Mouse (Mus musculus) cortical plate, adult 2 months (tissue): ENCODE results near the gene Cnnm3. TPM values are rescaled to one million over a fixed set of nuclear protein-coding genes. Genes with fewer than 3 reads are reported as not detected.

ENCODE experiments used
- H3K27ac ChIP-seq: fragments of 200-500 bp; 2 replicates; pipeline ENCODE4 v1.5.1; 2012; ENCODE audit warnings: low read length, control low read depth, inconsistent platforms; ENCODE audit not compliant: insufficient read depth
- H3K4me1 ChIP-seq: fragments of 200-500 bp; 2 replicates; pipeline ENCODE4 v1.6.1; 2011; ENCODE audit warnings: low read length; ENCODE audit not compliant: control insufficient read depth, insufficient read depth
- H3K4me3 ChIP-seq: fragments of 200-500 bp; 2 replicates; pipeline ENCODE4 v1.5.1; 2011; ENCODE audit warnings: mild to moderate bottlenecking, low read length, control low read depth; ENCODE audit not compliant: insufficient read depth
- CTCF ChIP-seq: fragments of 200-500 bp; IDR thresholded peaks from 2 replicates; pipeline ENCODE4 v1.5.1; 2011; ENCODE audit warnings: mild to moderate bottlenecking, control low read depth, low read length; ENCODE audit not compliant: insufficient read depth; ENCODE audit errors: extremely low read depth
- POLR2A ChIP-seq: fragments of 200-500 bp; IDR thresholded peaks from 2 replicates; pipeline ENCODE4 v1.6.1; 2011; ENCODE audit warnings: mild to moderate bottlenecking, low read length, control low read depth; ENCODE audit not compliant: insufficient read depth; ENCODE audit errors: extremely low read depth
- polyA plus RNA-seq: library from polyadenylated mRNA; depleted of rRNA; stranded (reverse); fragments of >200 nt; gene quantifications from 2 replicates; pipeline ENCODE4 v1.2.3, GENCODE M21; 2012; rRNA removed

Gene Cnnm3
- 26.0 and 26.6 TPM in 2 replicates for polyA plus RNA-seq

DNA sequence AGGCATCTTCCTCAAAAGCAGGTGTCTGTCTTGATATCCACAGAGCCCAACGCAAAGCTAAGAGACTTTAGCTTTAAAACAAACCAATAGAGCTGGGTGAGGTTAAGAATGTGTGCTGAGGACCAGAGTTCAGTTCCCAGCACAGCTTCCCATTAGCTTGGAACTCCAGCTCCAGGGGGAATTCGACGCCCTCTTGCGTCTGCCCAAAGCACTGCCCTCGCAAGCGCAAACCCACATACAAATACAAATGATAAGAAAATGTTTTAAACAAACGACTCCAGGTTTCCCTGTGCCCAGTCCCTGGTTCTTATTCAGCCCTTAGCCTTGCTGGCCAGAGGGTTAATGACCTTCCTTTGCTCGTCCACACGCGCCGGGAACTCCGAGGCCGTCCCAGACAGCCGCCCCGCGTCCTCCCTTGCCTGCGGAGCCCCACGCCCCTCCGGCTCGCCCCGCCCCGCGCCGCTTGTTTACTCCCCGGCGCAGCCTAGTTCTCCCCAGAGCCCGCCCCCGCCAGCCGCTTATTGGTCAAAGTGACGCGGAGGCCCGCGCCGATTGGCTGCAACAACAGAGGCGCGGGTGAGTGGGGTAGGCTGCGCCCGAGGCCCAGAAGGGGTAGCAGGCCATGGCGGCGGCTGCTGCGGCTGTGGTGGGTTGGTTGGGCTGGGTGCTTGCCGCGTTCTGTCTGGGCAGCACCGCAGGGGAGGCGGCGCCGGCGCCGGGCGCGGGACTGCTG, at the start of gene Cnnm3:
TSS of gene Cnnm3 (plus strand) at position 579 of the 733 bp plus-strand sequence.
- TF ChIP-seq POLR2A (peak; percentile 73), CTCF (peak; percentile 36)
- H3K4me1 ChIP-seq, result no peaks in the 10 kb centered on the region
- peak within 1 kb of the TSS; percentile 42 for H3K4me3 ChIP-seq

DNA sequence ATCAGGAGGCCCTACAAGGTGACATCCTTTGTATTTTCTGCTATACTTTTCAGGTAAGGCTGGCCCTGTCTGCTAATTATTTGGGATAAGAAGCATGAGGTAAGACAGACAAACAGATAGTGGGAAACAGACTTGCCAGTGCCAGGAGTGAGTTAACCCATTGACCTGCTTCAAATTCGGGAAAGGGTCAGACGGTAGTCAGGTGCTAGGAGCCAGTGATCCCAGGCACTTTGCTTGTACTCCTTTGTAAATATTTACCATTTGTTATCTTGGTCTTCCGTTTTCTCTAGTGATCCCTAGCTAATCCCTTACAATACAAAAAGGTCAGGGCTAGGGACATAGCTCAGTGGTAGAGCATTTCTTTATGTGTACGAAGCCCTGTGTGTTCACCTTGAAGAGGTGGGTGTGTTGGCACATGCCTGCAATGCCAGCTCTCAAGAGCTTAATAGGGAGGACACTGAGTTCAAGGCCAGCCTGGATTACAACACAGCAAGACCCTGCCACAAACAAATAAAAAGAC, 46.0 kb upstream of the Cnnm3 start:
- H3K4me3 ChIP-seq, result no peak overlapping the region
- no peaks in the 10 kb centered on the region for H3K4me1 ChIP-seq

More for the DNA sequence above, at the start of gene Cnnm3:
- peak within 1 kb of the TSS; percentile 97 for H3K27ac ChIP-seq

DNA sequence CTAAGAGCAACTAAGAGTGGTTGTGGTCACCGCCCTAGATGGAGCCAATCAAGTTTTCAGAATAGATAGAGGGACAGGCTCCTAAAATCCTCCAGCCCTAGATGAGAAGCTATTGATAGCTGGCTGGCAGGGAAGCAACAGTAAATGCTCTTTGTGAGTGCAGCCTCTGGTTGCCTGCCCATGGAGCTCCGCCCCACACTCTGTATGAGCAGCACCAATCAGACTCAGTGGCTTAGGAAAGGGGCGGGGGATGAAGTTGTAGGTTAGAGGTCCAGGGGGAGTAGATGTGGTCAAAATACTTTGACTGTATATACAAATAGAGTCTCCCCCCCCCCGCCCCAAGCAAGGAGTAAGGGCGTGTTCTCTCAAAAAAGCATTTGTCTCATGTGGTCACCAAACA, 44.2 kb upstream of the Cnnm3 start:
- Histone ChIP-seq H3K27ac (no peak overlapping the region), H3K4me3 (no peak overlapping the region), H3K4me1 (no peaks in the 10 kb centered on the region)
- no peak for TF ChIP-seq POLR2A
- TF ChIP-seq CTCF, result no peak

More for the DNA sequence above, 46.0 kb upstream of the Cnnm3 start:
- no peak for TF ChIP-seq POLR2A
- TF ChIP-seq CTCF, result no peak
- H3K27ac ChIP-seq, result no peak overlapping the region

DNA sequence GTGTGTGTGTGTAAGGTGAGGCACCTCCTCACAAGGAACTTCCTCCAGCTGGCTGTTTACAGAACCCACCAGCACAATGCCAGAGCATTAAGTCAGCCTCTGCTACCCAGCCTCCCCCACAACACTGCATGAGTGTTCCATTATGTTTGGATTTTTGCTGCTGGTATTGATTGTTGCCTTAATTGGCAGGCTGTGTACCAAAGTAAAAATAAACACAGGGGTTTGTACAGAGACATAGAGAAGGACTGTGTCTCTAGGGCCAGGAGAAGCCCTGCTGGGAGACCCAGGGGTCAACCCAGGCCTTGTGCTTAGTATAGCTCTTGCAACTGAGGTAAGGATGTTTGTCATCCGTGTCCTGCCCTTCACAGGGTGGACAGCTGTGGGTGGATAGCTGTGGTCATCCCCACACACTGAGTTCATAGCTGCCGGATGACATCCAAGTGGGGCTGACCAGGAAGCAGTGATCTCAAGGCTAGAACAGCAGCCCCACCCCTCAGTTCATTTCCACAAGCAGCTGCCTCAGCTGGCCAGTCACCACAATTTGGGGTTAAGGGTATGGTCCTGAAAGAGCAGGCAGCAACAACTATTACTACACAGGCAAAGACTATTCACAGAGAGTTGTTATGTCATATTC, 41.7 kb upstream of the Cnnm3 start:
- Histone ChIP-seq H3K4me1 (peaks cover 3% of the 10 kb centered on the region; the same call in 1 of the 2 replicates), H3K4me3 (no peak overlapping the region), H3K27ac (no peak overlapping the region)
- TF ChIP-seq CTCF (no peak), POLR2A (no peak)

DNA sequence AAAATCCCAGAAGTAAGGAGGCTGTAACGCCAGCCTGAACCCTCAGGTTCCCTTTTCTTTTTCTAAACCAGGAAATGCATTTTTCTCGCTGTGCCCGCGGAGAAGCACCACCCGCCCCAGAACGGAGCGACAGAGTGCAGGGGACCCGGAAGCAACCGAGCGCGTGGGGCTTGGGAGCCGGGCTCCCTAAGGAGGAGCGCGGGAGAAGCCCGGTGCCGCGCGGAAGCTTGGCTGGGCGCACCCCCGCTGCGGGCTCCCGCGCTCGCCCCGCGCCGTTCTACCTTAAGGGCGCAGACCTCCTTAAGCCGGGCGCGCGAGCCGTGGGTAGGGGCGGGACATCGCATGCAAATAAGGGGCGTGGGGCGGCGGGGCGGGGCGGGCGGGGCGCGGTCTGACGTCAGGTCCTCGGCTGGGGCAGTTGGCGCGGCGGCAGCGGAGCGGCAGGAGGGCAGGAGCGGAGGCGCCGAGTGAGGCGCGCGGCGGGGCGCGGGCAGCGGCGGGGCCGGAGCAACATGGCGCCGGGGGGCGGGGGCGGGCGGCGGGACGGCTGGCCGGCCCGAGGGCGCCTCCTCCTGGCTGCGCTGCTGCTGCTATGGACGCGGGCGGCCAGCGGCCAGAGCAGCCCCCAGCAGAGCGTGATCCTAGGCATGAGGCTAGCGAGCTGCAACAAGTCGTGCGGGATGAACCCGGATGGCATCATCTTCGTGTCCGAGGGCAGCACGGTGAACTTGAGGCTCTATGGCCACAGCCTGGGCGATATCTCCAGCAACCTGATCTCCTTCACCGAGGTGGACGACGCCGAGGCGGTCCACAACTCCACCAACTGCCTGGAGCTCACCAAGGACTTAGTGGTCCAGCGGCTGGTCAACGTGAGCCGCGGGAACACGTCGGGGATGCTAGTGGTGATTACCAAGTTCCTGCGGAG, 40.2 kb upstream of the Cnnm3 start, which contains the start of gene Cnnm4:
TSS of gene Cnnm4 (plus strand) at position 440 of the 925 bp plus-strand sequence.
- H3K27ac ChIP-seq, result peak within 1 kb of the TSS; percentile 55; the same call in 1 of the 2 replicates
- peak within 1 kb of the TSS; percentile 87 for H3K4me3 ChIP-seq
- TF ChIP-seq POLR2A, result peak; percentile 34; the same call in 1 of the 2 replicates
- TF ChIP-seq CTCF, result 0 out of 2 replicates have a peak, but pooled peaks have one; percentile 10
- H3K4me1 ChIP-seq, result peaks cover 4% of the 10 kb centered on the region; the same call in 1 of the 2 replicates

DNA sequence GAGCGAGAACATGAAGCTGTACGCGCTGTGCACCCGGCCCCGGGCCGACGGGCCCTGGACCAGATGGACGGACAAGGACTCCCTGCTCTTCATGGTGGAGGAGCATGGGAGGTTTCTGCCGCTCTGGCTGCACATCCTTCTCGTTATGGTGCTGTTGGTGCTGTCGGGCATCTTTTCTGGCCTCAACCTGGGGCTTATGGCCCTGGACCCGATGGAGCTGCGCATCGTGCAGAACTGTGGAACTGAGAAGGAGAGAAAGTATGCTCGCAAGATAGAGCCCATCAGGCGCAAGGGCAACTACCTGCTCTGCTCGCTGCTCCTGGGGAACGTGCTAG, 39.6 kb upstream of the Cnnm3 start:
- peaks cover 4% of the 10 kb centered on the region; the same call in 1 of the 2 replicates for H3K4me1 ChIP-seq
- H3K27ac ChIP-seq, result no peak overlapping the region
- no peak for TF ChIP-seq CTCF
- no peak for TF ChIP-seq POLR2A
- H3K4me3 ChIP-seq, result peak overlapping the region; percentile 87

DNA sequence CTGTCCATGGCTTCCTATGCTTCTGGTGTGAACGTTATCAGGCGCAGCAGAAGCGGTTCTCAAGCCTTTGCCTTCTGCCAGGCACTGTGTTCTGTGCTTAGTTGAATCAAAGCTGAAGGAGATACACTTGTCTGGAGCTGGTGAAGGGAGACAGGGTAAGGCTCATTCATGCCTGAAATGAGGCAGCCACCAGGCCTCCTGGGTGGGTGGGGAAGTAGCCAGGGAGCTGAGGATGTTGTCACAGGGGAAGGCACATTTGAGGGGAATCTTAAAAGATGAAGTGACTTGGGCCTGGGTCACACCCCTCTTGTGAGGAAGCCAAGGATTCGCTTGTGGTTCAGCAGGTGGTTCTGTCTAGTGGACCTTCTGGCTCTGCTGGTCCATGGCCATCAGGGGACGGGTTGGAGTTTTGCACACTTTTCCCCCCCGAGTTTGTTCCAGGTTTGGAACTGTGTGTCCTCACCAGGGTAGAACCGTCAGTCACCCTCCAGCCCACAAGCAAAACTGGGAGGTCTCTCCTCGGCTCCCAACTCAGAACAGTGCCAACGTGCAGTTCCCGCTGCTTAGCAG, 38.4 kb upstream of the Cnnm3 start:
- Histone ChIP-seq H3K4me3 (peak overlapping the region; percentile 87), H3K27ac (no peak overlapping the region), H3K4me1 (peaks cover 4% of the 10 kb centered on the region; the same call in 1 of the 2 replicates)
- no peak for TF ChIP-seq CTCF
- no peak for TF ChIP-seq POLR2A

DNA sequence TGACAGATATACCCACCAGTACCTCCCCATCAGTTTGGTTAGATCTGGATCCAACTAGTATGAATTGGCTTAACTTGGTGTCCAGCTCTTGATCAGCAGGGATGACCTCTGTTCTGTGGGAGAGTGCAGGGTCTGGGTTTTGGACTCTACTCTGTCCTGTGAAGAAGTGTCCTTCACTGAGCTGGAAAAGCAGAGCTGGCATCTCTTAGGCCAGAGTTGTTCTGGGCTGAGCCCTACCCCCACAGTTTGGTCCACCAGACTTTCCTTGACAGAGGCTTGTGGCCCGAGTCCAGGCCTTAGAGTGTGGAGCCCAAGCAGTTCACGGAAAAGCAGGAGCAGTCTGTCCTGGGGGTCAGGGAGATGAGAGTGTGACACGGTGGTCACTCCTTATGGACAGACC, 37.0 kb upstream of the Cnnm3 start:
- Histone ChIP-seq H3K4me3 (peak overlapping the region; percentile 10; the same call in 1 of the 2 replicates), H3K27ac (no peak overlapping the region), H3K4me1 (peaks cover 4% of the 10 kb centered on the region; the same call in 1 of the 2 replicates)
- no peak for TF ChIP-seq CTCF
- no peak for TF ChIP-seq POLR2A
